Mouse (Mus musculus): ENCODE measurements around the gene Slc16a5. TPM values are rescaled to one million over a fixed set of nuclear protein-coding genes. Genes with fewer than 3 reads are reported as not detected.

Gene Slc16a5
- polyA plus RNA-seq (2014; fragmentation: Nextera tagmentation; extraction: Ambion mirVana): 0.08 and 0.26 TPM in 2 replicates

DNA sequence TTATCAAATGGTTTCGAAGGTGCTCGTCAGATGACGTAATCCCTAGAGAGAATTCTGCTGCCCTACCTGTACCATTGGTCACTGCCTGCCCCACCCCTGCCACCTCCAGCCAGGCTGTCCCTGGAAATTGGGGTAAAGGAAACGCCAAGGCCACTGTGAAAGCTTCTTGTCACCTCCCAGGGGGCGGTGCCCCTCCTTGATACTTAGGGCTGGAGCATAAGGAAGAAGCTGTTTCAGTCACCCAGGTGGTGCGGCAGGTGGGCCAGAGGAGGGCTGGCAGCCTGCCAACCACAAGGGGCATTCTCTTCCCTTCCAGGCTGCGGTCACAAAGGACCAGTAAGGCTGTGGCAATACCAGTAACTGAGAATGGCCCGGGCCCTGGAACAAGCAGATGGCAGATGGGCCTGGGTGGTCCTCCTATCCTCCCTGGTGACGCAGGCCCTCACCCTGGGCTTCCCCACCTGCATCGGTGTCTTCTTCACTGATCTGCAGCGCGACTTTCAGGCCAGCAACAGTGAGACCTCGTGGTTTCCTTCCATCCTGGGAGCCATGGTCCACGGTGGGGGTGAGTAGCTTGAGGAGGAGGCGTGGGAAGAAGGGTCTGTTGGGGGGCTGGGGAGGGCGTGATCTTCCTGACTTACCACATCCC, at the start of gene Slc16a5:
Gene Slc16a5 (plus strand): TSS at position 232 of the 649 bp plus-strand sequence.
- Histone ChIP-seq H3K4me1 (ENCODE audit: control insufficient read depth in 2 of 2, insufficient read depth in 2 of 2, low read length in 2 of 2) (peaks cover 9 to 10% of the 10 kb centered on the region in 2 experiments), H3K27ac (replicated peaks in 1 of 2; ENCODE audit: control insufficient read depth in 1 of 2, insufficient read depth in 1 of 2, low read depth in 2 of 2, low read length in 2 of 2) (no peak within 1 kb of the TSS), H3K4me3 (ENCODE audit: control insufficient read depth in 1 of 2, insufficient read depth in 1 of 2, low read depth in 1 of 2, low read length in 2 of 2) (no peak within 1 kb of the TSS), H3K9me3 (ENCODE audit: control insufficient read depth, low read length) (no peaks in the 10 kb centered on the region), H3K36me3 (ENCODE audit: control insufficient read depth, insufficient read depth, low read length) (no peaks in the 10 kb centered on the region), H3K4me2 (ENCODE audit: low read length) (no peak within 1 kb of the TSS), H3K9ac (ENCODE audit: low read length) (no peak within 1 kb of the TSS), H3K27me3 (ENCODE audit: control insufficient read depth, insufficient read depth, low read length) (no peaks in the 10 kb centered on the region)
- WGBS: 77% methylated on average over 16 of the region's 16 CpGs
- no peak for ATAC-seq (ENCODE audit: insufficient number of reproducible peaks, insufficient read depth, low FRiP score, low read depth)

DNA sequence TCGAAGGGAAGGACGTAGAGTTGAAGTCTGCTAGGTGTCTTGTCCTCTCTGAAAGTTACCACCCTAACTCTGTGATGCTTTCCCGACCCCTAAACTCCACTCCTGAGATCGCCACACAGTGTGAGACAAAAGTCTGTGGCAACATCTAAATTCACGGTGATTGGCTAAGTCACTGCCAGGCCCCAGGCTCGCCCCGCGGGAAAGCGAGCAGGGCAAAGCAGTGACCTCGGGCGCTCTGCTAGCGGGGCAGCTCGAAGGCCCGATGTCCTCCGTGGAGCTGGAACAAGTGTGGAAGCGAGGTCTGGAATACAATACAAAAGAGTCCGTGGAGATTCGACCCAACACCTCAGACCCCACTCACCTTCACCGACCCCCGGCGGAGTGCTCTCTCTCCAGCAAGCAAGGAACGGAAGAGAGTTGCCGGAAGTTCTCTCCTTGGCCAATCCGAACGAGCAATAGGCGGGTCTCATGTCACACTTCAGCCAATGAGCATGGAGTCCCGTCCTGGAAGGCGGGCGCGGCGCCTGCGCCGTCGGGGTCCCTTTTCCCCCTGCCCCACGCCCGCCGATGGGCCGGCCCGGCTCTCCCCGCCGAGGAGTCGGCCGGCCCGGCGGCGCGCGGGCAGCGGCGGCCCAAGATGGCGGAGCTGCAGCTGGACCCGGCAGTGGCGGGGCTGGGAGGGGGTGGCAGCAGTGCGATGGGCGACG, 42.6 kb upstream of the Slc16a5 start, which contains the start of the genes Atp5h and Kctd2:
Gene Atp5h (minus strand): TSS at position 432 of the 707 bp plus-strand sequence.
Gene Kctd2 (plus strand): TSS at position 598 of the 707 bp plus-strand sequence.
- no peaks in the 10 kb centered on the region for H3K9me3 ChIP-seq (ENCODE audit: control insufficient read depth, low read length)
- ATAC-seq (ENCODE audit: insufficient number of reproducible peaks, insufficient read depth, low FRiP score, low read depth): peak; percentile 94
- peaks cover 12 to 55% of the 10 kb centered on the region in 2 experiments for H3K4me1 ChIP-seq (ENCODE audit: control insufficient read depth in 2 of 2, insufficient read depth in 2 of 2, low read length in 2 of 2)
- H3K27ac ChIP-seq (replicated peaks in 1 of 2; ENCODE audit: control insufficient read depth in 1 of 2, insufficient read depth in 1 of 2, low read depth in 2 of 2, low read length in 2 of 2): peak within 1 kb of the TSS; percentile 86 to 90
- H3K36me3 ChIP-seq (ENCODE audit: control insufficient read depth, insufficient read depth, low read length): peaks cover 58% of the 10 kb centered on the region
- WGBS: under 1% methylated on average over 52 of the region's 56 CpGs
- H3K4me2 ChIP-seq (ENCODE audit: low read length): peak within 1 kb of the TSS; percentile 97
- H3K9ac ChIP-seq (ENCODE audit: low read length): peak within 1 kb of the TSS; percentile 95
- H3K27me3 ChIP-seq (ENCODE audit: control insufficient read depth, insufficient read depth, low read length): no peaks in the 10 kb centered on the region
- peak within 1 kb of the TSS; percentile 87 to 91 for H3K4me3 ChIP-seq (ENCODE audit: control insufficient read depth in 1 of 2, insufficient read depth in 1 of 2, low read depth in 1 of 2, low read length in 2 of 2)

DNA sequence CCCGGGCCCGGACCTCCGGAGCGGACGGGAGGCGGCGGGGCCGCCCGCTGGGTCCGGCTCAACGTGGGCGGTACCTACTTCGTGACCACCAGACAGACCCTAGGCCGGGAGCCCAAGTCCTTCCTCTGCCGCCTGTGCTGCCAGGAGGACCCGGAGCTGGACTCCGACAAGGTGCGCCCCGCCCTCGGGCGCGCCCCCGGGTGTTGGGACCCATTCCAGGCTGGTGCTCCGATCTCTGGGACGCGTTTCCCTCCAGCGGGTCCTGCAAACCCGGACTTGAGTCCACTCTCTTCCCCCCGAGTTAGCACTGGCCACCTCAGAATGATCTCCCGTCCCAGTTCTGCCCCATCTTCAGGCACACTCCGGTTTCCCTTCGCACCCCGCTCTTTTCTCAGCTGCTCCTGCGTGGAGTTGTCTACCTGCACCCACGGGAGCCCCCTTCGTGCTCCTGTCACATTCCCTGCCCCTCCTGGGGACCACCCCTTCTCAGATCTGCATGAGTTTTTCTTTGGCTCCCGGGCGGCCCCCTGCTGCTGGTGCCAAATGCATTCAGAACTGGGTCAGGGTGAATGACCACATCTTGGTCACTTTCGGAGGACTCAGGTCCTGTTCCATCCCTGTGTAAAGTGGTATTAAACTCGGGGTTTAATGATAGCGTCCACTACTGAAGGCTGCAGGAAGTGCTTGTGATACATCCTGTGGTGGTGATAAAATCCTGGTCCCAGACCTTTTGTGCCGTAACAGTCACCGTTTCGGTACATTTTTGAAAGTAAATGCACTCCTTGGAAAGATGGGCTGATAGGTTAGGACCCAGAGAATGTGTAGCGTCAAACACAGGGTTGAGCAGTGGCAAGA, 41.7 kb upstream of the Slc16a5 start:
- H3K4me1 ChIP-seq (ENCODE audit: control insufficient read depth in 2 of 2, insufficient read depth in 2 of 2, low read length in 2 of 2): peaks cover 8 to 47% of the 10 kb centered on the region in 2 experiments
- peak overlapping the region; percentile 97 for H3K4me2 ChIP-seq (ENCODE audit: low read length)
- ATAC-seq (ENCODE audit: insufficient number of reproducible peaks, insufficient read depth, low FRiP score, low read depth): peak; percentile 69
- no peaks in the 10 kb centered on the region for H3K9me3 ChIP-seq (ENCODE audit: control insufficient read depth, low read length)
- H3K27ac ChIP-seq (replicated peaks in 1 of 2; ENCODE audit: control insufficient read depth in 1 of 2, insufficient read depth in 1 of 2, low read depth in 2 of 2, low read length in 2 of 2): peak overlapping the region; percentile 75 to 90
- no peaks in the 10 kb centered on the region for H3K27me3 ChIP-seq (ENCODE audit: control insufficient read depth, insufficient read depth, low read length)
- H3K36me3 ChIP-seq (ENCODE audit: control insufficient read depth, insufficient read depth, low read length): peaks cover 58% of the 10 kb centered on the region
- H3K9ac ChIP-seq (ENCODE audit: low read length): peak overlapping the region; percentile 95
- H3K4me3 ChIP-seq (ENCODE audit: control insufficient read depth in 1 of 2, insufficient read depth in 1 of 2, low read depth in 1 of 2, low read length in 2 of 2): peak overlapping the region; percentile 71 to 87
- WGBS: 1% methylated on average over 45 of the region's 45 CpGs

DNA sequence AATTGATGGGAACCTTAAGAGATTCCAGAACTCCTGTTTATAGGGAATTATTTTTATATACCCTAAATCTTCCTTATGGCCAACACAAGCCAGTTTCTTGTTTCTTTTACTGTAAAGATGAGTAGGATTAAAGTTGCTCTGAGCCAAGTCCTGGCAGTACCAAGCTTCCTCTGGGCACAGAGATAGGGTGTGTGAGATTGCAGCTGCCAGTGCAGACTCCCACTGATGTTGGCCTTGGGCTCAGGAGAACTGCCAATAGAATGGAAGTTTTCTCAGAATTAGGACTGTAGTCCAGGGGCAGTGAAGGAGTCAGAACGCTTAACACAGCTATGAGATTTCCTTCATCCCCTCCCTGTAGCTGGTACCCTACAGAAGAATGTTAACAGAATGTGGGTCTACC, 40.9 kb upstream of the Slc16a5 start:
- Histone ChIP-seq H3K36me3 (ENCODE audit: control insufficient read depth, insufficient read depth, low read length) (peaks cover 59% of the 10 kb centered on the region), H3K9me3 (ENCODE audit: control insufficient read depth, low read length) (no peaks in the 10 kb centered on the region), H3K4me2 (ENCODE audit: low read length) (peak overlapping the region; percentile 97), H3K4me3 (ENCODE audit: control insufficient read depth in 1 of 2, insufficient read depth in 1 of 2, low read depth in 1 of 2, low read length in 2 of 2) (peak overlapping the region in 1 of 2 experiments; percentile 87; a peak in 2 of 4 replicates), H3K9ac (ENCODE audit: low read length) (peak overlapping the region; percentile 95), H3K4me1 (ENCODE audit: control insufficient read depth in 2 of 2, insufficient read depth in 2 of 2, low read length in 2 of 2) (peaks cover 4 to 42% of the 10 kb centered on the region in 2 experiments), H3K27ac (replicated peaks in 1 of 2; ENCODE audit: control insufficient read depth in 1 of 2, insufficient read depth in 1 of 2, low read depth in 2 of 2, low read length in 2 of 2) (peak overlapping the region in 1 of 2 experiments; percentile 90; a peak in 1 of 4 replicates), H3K27me3 (ENCODE audit: control insufficient read depth, insufficient read depth, low read length) (no peaks in the 10 kb centered on the region)
- 60% methylated on average over 1 of the region's 1 CpGs for WGBS
- ATAC-seq (ENCODE audit: insufficient number of reproducible peaks, insufficient read depth, low FRiP score, low read depth): no peak

- ATAC-seq (ENCODE audit: insufficient number of reproducible peaks, insufficient read depth, low FRiP score, low read depth): no peak
- Histone ChIP-seq H3K27me3 (ENCODE audit: control insufficient read depth, insufficient read depth, low read length) (no peaks in the 10 kb centered on the region), H3K9ac (ENCODE audit: low read length) (no peak overlapping the region), H3K4me2 (ENCODE audit: low read length) (no peak overlapping the region), H3K9me3 (ENCODE audit: control insufficient read depth, low read length) (no peaks in the 10 kb centered on the region), H3K4me1 (ENCODE audit: control insufficient read depth in 2 of 2, insufficient read depth in 2 of 2, low read length in 2 of 2) (peaks cover 2 to 36% of the 10 kb centered on the region in 2 experiments), H3K27ac (replicated peaks in 1 of 2; ENCODE audit: control insufficient read depth in 1 of 2, insufficient read depth in 1 of 2, low read depth in 2 of 2, low read length in 2 of 2) (no peak overlapping the region), H3K4me3 (ENCODE audit: control insufficient read depth in 1 of 2, insufficient read depth in 1 of 2, low read depth in 1 of 2, low read length in 2 of 2) (no peak overlapping the region), H3K36me3 (ENCODE audit: control insufficient read depth, insufficient read depth, low read length) (peaks cover 59% of the 10 kb centered on the region)
- WGBS: 85% methylated on average over 16 of the region's 16 CpGs
Measured at GRCm38 (mm10) chr11:115421972-115422371, 40.3 kb upstream of the Slc16a5 start.

- H3K27ac ChIP-seq (replicated peaks in 1 of 2; ENCODE audit: control insufficient read depth in 1 of 2, insufficient read depth in 1 of 2, low read depth in 2 of 2, low read length in 2 of 2): no peak overlapping the region
- no peak for ATAC-seq (ENCODE audit: insufficient number of reproducible peaks, insufficient read depth, low FRiP score, low read depth)
- no peak overlapping the region for H3K9ac ChIP-seq (ENCODE audit: low read length)
- 87% methylated on average over 3 of the region's 3 CpGs for WGBS
- H3K27me3 ChIP-seq (ENCODE audit: control insufficient read depth, insufficient read depth, low read length): no peaks in the 10 kb centered on the region
- no peak overlapping the region for H3K4me2 ChIP-seq (ENCODE audit: low read length)
- H3K4me3 ChIP-seq (ENCODE audit: control insufficient read depth in 1 of 2, insufficient read depth in 1 of 2, low read depth in 1 of 2, low read length in 2 of 2): no peak overlapping the region
- H3K4me1 ChIP-seq (ENCODE audit: control insufficient read depth in 2 of 2, insufficient read depth in 2 of 2, low read length in 2 of 2): peaks cover 7 to 30% of the 10 kb centered on the region in 2 experiments
- H3K9me3 ChIP-seq (ENCODE audit: control insufficient read depth, low read length): no peaks in the 10 kb centered on the region
- H3K36me3 ChIP-seq (ENCODE audit: control insufficient read depth, insufficient read depth, low read length): peaks cover 57% of the 10 kb centered on the region
Measured at GRCm38 (mm10) chr11:115423091-115423490, 39.2 kb upstream of the Slc16a5 start.

GRCm38 (mm10) chr11:115424666-115425065, 37.6 kb upstream of the Slc16a5 start:
- H3K9ac ChIP-seq (ENCODE audit: low read length): no peak overlapping the region
- no peaks in the 10 kb centered on the region for H3K27me3 ChIP-seq (ENCODE audit: control insufficient read depth, insufficient read depth, low read length)
- 83% methylated on average over 7 of the region's 7 CpGs for WGBS
- H3K27ac ChIP-seq (replicated peaks in 1 of 2; ENCODE audit: control insufficient read depth in 1 of 2, insufficient read depth in 1 of 2, low read depth in 2 of 2, low read length in 2 of 2): no peak overlapping the region
- ATAC-seq (ENCODE audit: insufficient number of reproducible peaks, insufficient read depth, low FRiP score, low read depth): no peak
- H3K4me2 ChIP-seq (ENCODE audit: low read length): no peak overlapping the region
- H3K4me3 ChIP-seq (ENCODE audit: control insufficient read depth in 1 of 2, insufficient read depth in 1 of 2, low read depth in 1 of 2, low read length in 2 of 2): no peak overlapping the region
- peaks cover 7 to 21% of the 10 kb centered on the region in 2 experiments for H3K4me1 ChIP-seq (ENCODE audit: control insufficient read depth in 2 of 2, insufficient read depth in 2 of 2, low read length in 2 of 2)
- no peaks in the 10 kb centered on the region for H3K9me3 ChIP-seq (ENCODE audit: control insufficient read depth, low read length)
- H3K36me3 ChIP-seq (ENCODE audit: control insufficient read depth, insufficient read depth, low read length): peaks cover 70% of the 10 kb centered on the region
